In genomic region chr11:40601572-40601909, GRCm38 (mm10) we compare ENCODE assay signal across 9 mouse cellular contexts.
DNase-seq lines count a peak whose midpoint lies in the region; ATAC-seq and TF ChIP-seq lines count a peak whose summit lies in the region.
"Had no signal": no experiment of that assay in that cellular context is flagged by ENCODE, and none has a peak within 500 bp of the region (broad histone marks: within the 10 kb centered on the region; RNA-seq: fewer than 3 reads in every experiment).

No protein-coding gene starts in this region.

- no peak overlapping the region for H3K27ac ChIP-seq in liver, embryonic 14.5 days
- no peak overlapping the region for H3K27ac ChIP-seq in liver, embryonic 11.5 days (ENCODE audit: low read depth, low read length)
- H3K27ac ChIP-seq in midbrain, postnatal 0 days (ENCODE audit: low read depth, low read length) = no peak overlapping the region
- H3K27ac ChIP-seq: macrophage had no signal

- no peak for TF ChIP-seq EP300 in liver, embryonic 14.5 days (IDR thresholded peaks at IDR 0.05; ENCODE audit: low read depth)

- no peaks in the 10 kb centered on the region for H3K36me3 ChIP-seq in liver, embryonic 14.5 days (replicated peaks; ENCODE audit: control insufficient read depth, insufficient read depth, low read depth)
- H3K36me3 ChIP-seq in liver, embryonic 11.5 days (ENCODE audit: control insufficient read depth, insufficient read depth, low read length) = no peaks in the 10 kb centered on the region
- no peaks in the 10 kb centered on the region for H3K36me3 ChIP-seq in midbrain, postnatal 0 days (ENCODE audit: insufficient read depth, low read length)

- ATAC-seq in liver, embryonic 14.5 days (ENCODE audit: insufficient read depth) = no peak
- no peak for ATAC-seq in liver, embryonic 11.5 days (replicated peaks; ENCODE audit: low FRiP score)
- ATAC-seq in midbrain, postnatal 0 days (ENCODE audit: low FRiP score) = no peak
- ATAC-seq in monocyte, adult 5-6 weeks (replicated peaks; ENCODE audit: insufficient number of reproducible peaks, low FRiP score, low TSS enrichment, poor library complexity, severe bottlenecking) = no peak

- no peak overlapping the region for H3K9ac ChIP-seq in liver, embryonic 14.5 days (replicated peaks)
- H3K9ac ChIP-seq in liver, embryonic 11.5 days (ENCODE audit: low read depth, low read length) = no peak overlapping the region
- H3K9ac ChIP-seq in midbrain, postnatal 0 days (replicated peaks; ENCODE audit: low read length, poor library complexity, severe bottlenecking) = no peak overlapping the region

- no peak overlapping the region for H3K4me3 ChIP-seq in liver, embryonic 14.5 days (ENCODE audit: insufficient read depth in 1 of 2, low read depth in 2 of 2, low read length in 2 of 2)
- H3K4me3 ChIP-seq in liver, embryonic 11.5 days (ENCODE audit: low read depth, low read length) = no peak overlapping the region
- H3K4me3 ChIP-seq in midbrain, postnatal 0 days (ENCODE audit: low read depth, low read length) = no peak overlapping the region

- no peaks in the 10 kb centered on the region for H3K9me3 ChIP-seq in liver, embryonic 14.5 days (ENCODE audit: control insufficient read depth, low read length)
- no peaks in the 10 kb centered on the region for H3K9me3 ChIP-seq in liver, embryonic 11.5 days (ENCODE audit: control insufficient read depth, low read length)
- H3K9me3 ChIP-seq in midbrain, postnatal 0 days (ENCODE audit: low read length) = no peaks in the 10 kb centered on the region

- DNase-seq in adrenal gland, adult 2 months = peak; percentile 8
- DNase-seq in adrenal gland, postnatal 25 days = no peak
- peak in 2 of 3 experiments; percentile 5 to 11 for DNase-seq in liver, embryonic 14.5 days (ENCODE audit: low read depth in 3 of 3, low spot score in 3 of 3)
- no peak for DNase-seq in liver, embryonic 11.5 days (ENCODE audit: low spot score)
- peak; percentile 4 for DNase-seq in cerebellum, adult 11-12 months
- DNase-seq in layer of hippocampus, adult 11-12 months (ENCODE audit: low spot score) = peak; percentile 67
- peak; percentile 81 for DNase-seq in midbrain, postnatal 0 days (ENCODE audit: low spot score)

- no peak overlapping the region for H3K4me2 ChIP-seq in liver, embryonic 14.5 days (ENCODE audit: low read depth)
- no peak overlapping the region for H3K4me2 ChIP-seq in liver, embryonic 11.5 days
- no peak overlapping the region for H3K4me2 ChIP-seq in midbrain, postnatal 0 days (ENCODE audit: low read depth, low read length, poor library complexity, severe bottlenecking)

- TF ChIP-seq CTCF in liver, embryonic 14.5 days (IDR thresholded peaks at IDR 0.05; ENCODE audit: low read depth) = peak; percentile 55; the same call in 1 of the 2 replicates
- TF ChIP-seq CTCF in midbrain, postnatal 0 days (IDR thresholded peaks at IDR 0.05) = peak; percentile 95

- H3K4me1 ChIP-seq in liver, embryonic 14.5 days (replicated peaks; ENCODE audit: control insufficient read depth in 2 of 2, insufficient read depth in 2 of 2, low read length in 1 of 2) = no peaks in the 10 kb centered on the region
- no peaks in the 10 kb centered on the region for H3K4me1 ChIP-seq in liver, embryonic 11.5 days (replicated peaks; ENCODE audit: control insufficient read depth, insufficient read depth, low read length)
- H3K4me1 ChIP-seq in midbrain, postnatal 0 days (ENCODE audit: insufficient read depth, low read length) = peaks cover 2% of the 10 kb centered on the region; the same call in 1 of the 2 replicates

- H3K27me3 ChIP-seq in liver, embryonic 14.5 days (ENCODE audit: control insufficient read depth, insufficient read depth, low read length) = no peaks in the 10 kb centered on the region
- no peaks in the 10 kb centered on the region for H3K27me3 ChIP-seq in liver, embryonic 11.5 days (replicated peaks; ENCODE audit: control insufficient read depth, insufficient read depth, low read length)
- no peaks in the 10 kb centered on the region for H3K27me3 ChIP-seq in midbrain, postnatal 0 days (ENCODE audit: insufficient read depth, low read length)

- 2% methylated on average over 1 of the region's 1 CpGs for WGBS in liver, embryonic 14.5 days (ENCODE audit: insufficient replicate concordance)
- WGBS in liver, embryonic 11.5 days = 2% methylated on average over 1 of the region's 1 CpGs
- WGBS in midbrain, postnatal 0 days = 2% methylated on average over 1 of the region's 1 CpGs

Comparison
In these comparisons a context has a peak if more than half of its experiments do, and no peak if none do; other contexts are left out.
1. DNase-seq: peak in adrenal gland, adult 2 months (single experiment), liver, embryonic 14.5 days (2 of 3), cerebellum, adult 11-12 months (single experiment), layer of hippocampus, adult 11-12 months (single experiment) and midbrain, postnatal 0 days (single experiment); none in adrenal gland, postnatal 25 days (single experiment) and liver, embryonic 11.5 days (single experiment).